Mouse (Mus musculus) MEL (cell line): ENCODE results near the gene Napepld.

Experiments
- CTCF ChIP-seq, 3 experiments: IDR thresholded peaks in 2 of 3; conservative IDR thresholded peaks in 1 of 3; 2 replicates each; pipeline ENCODE4 v1.5.1; 2011 to 2012; ENCODE audit warnings: low read length in 3 of 3, low read depth in 2 of 3, mild to moderate bottlenecking in 2 of 3, improper control_type of control experiment in 1 of 3, inconsistent platforms in 1 of 3, mixed read lengths in 1 of 3, moderate library complexity in 1 of 3; ENCODE audit not compliant: control insufficient read depth in 1 of 3, insufficient read depth in 1 of 3, poor library complexity in 1 of 3, severe bottlenecking in 1 of 3
- GATA1 ChIP-seq: IDR thresholded peaks from 2 replicates; pipeline ENCODE4 v1.6.1; 2011; ENCODE audit warnings: low read depth, low read length, improper control_type of control experiment

GRCm38 (mm10) chr5:21700934-21701333, 262 bp downstream of the Napepld start:
- TF ChIP-seq CTCF (IDR thresholded peaks at IDR 0.05 in 2 of 3, conservative IDR thresholded peaks at IDR 0.05 in 1 of 3; ENCODE audit: control insufficient read depth in 1 of 3, insufficient read depth in 1 of 3, low read depth in 2 of 3, low read length in 3 of 3, poor library complexity in 1 of 3, severe bottlenecking in 1 of 3), result no peak
- TF ChIP-seq GATA1, result no peak
